Mouse (Mus musculus) heart, adult 11 months (tissue): ENCODE data around the gene Olfr214.
"Not testable (repeated sequence)": the region's sequence is repeated elsewhere in the genome, so short reads cannot be mapped to it uniquely, and the experiment has no call there.

Experiments
- DNase-seq: peaks from one replicate; pipeline ENCODE4 v3.0.0; 2022

Olfr214 gene

DNA sequence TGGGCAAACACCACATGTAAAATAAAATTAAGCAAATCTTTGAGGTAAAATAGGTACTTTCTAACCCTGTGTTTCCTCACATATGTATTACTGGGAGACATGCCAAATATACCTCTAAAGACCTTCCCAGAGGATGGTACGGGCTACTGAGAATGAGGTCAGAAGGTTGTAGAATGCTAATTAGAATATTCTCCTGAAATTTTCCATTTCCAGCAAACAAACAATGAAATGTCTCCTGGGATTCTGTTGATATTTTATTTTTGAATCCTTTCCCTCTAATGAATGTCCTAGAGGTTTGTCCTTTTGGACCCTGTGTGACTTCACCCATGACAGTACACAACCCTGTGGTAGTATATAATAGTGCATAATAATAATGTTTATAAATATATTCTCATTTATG is at the start of gene Olfr214:
Gene Olfr214, plus strand, starts transcription at position 301 of the 400 bp plus-strand sequence.
- no peak for DNase-seq

DNA sequence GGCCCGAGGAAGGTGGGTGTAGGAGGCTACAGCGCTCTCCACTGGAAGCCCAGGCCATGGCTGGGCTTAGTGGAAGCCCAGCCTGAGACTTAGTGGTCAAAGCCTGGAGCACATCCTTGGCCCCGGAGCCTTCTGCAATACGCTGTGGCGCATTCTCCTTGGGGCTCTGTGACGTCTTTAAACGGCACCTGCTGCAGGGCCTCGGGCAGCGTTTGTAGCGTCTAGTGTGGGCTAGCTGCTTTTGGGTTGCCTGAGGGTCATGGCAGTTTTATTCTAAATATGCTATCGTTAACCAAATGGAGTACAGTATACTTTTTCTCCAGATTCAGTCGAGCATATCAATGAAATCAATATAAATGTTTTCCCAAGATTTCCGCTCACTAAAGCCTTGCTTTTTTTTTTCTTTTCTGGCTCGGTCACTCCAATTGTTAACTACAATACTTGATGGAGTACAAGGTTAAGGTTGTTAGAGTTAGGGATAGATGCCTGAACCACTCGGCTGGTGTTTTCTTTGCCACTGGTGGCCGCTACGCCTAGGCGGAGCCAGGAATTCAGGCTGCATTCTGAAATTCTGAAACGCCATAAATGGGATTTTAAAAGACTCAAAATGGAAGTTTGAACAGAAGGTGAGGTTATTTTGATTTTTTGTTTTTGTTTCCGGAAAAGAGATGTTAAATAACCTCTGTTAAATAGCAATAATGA is 47.6 kb upstream of the Olfr214 start, which contains the start of gene Olfr212:
Gene Olfr212, plus strand, starts transcription at position 215 of the 702 bp plus-strand sequence.
- DNase-seq, result not testable (repeated sequence)

DNA sequence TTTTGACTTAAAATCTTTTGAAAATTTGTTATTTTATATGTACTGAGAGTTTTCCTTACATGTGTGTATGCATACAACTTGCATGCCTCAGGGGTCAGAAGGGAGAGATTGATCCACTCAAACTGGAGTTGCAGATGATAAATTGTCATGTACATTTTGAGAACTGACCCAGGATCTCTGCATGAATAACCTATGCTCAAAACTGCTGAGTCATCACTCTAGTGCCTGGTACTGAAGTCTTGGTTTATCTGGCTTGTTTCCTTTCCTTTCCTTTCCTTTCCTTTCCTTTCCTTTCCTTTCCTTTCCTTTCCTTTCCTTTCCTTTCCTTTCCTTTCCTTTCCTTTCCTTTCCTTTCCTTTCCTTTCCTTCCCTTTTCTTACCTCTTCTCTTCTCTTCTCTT is 39.2 kb upstream of the Olfr214 start:
- DNase-seq, result no peak

DNA sequence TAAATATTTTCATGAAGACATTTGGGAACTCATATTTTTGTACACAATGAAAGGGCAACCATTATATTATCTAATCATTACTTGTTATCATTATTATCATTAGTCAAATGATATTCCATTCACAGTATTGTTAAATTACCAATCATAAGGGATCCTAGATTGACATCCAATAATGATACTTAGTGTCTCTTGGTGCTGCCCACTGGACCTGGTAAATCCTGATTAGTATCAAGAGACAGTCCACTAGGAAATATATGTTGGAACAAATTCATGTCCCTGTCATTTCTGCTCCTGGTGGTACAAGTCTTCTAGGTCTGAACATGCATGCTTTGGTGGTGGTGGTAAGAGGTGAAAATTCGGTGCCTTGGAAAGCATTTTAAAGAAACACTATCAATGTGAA is 15.9 kb upstream of the Olfr214 start, which contains the start of gene Olfr213:
Gene Olfr213, plus strand, starts transcription at position 301 of the 400 bp plus-strand sequence.
- DNase-seq, result no peak

DNA sequence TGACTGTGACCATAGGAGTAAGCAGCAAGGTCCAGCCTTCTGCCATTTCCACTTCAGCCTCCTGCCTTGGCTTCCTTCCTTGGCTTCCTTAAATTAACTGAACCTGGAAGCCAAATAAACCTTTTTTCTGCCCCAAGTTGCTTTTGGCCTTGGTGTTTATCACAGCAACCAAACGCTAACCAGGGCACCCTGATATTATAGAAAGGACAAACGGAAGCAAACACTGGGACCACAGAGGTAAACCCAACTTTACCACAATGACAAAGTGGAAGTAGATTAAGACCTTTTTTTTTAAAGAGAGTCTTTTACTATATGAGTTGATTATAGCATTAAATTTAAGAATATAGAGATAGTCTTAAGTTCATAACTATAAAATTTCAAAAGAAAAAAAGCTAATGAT is 11.5 kb upstream of the Olfr214 start:
- DNase-seq, result no peak

DNA sequence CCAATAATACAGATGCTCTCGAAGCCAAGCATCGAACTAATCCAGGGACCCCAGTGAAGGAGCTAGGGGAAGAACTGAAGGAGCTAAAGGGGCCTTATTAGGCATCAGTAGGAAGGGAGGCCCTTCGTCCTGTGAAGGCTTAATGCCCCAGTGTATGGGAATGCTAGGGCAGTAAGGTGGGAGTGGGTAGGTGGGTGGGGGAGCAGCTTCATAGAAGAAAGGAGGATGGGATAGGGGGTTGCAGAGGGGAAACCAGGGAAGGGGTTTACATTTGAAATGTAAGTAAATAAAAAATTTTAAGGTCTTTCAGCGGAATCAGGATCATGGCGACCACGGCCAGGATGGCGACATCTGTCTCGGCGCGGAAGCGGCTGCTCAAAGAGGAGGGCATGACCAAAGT is 3.2 kb upstream of the Olfr214 start, which contains the start of gene Gm5580:
Gene Gm5580, plus strand, starts transcription at position 301 of the 400 bp plus-strand sequence.
- DNase-seq, result not testable (repeated sequence)

DNA sequence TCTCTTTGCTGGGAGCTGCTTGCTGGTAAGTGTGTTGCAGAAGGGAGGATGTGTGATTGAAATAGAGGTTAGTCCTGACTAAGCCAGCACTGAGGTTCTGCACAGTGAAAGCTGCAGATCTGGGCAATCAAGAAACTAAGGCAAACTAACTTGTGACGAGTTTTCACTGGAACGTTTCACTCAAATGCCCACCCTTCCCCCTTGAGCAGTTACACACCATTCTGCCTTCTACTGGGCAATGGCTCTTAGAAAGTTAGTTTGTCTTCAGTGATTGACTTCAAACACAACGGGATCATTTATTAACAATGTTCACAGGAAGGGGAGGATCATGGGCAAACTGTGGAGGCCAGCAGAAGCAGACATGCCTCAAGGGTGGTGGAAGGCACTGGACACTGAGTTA is 917 bp downstream of the Olfr214 start:
- no peak for DNase-seq

DNA sequence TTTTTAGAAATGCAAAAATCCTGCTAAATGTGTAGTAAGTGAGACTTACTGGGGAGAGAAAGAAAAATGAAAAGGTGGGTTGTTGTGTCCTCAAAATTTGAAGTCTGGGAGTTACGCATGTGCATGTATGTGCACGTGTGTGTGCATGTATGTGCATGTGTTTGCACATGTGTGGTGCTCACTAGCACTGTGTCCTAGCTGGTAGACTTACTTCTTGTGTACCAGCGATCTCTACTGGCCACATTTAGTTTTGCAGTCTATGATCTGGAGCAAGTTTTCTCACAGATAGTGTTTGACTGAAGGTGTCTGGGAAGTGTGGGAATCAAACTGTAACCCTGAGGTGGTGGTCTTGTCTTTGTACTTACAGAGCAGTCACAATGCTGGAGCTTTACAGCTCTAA is 15.8 kb downstream of the Olfr214 start:
- DNase-seq, result peak; percentile 80

DNA sequence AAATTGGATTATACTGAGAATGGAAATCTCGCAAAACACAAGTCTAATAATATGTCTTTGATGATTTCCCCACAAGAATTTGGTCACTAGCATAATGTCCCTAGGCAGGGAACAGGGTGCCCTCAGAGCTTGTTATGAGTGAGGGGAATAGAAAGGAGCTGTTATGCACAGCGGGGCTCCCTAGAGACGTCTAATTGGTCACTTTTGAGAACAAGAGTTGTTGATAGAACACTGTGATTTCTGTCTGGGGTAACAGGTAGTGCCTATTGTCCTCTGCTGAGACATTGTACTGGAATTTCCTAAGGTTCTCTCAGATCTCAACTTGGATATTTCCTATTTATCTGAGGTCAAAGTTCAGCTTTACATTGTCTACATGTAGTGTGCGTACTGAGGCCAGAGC is 30.1 kb downstream of the Olfr214 start, which contains the start of gene Olfr215:
Gene Olfr215, minus strand, starts transcription at position 101 of the 400 bp plus-strand sequence.
- DNase-seq, result peak; percentile 19

DNA sequence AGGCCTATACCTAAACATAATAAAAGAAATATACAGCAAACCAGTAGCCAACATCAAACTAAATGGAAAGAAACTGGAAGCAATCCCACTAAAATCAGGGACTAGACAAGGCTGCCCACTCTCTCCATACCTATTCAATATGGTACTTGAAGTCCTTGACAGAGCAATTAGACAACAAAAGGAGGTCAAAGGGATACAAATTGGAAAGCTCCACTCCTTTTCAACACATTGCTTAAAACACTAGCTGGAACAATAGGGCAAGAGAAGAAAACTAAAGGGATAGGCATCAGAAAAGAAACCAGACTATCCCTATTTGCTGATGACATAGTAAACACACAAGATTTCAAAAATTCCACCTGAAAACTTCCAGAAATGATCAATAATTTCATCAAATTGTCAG is 46.9 kb downstream of the Olfr214 start:
- DNase-seq, result not testable (repeated sequence)

DNA sequence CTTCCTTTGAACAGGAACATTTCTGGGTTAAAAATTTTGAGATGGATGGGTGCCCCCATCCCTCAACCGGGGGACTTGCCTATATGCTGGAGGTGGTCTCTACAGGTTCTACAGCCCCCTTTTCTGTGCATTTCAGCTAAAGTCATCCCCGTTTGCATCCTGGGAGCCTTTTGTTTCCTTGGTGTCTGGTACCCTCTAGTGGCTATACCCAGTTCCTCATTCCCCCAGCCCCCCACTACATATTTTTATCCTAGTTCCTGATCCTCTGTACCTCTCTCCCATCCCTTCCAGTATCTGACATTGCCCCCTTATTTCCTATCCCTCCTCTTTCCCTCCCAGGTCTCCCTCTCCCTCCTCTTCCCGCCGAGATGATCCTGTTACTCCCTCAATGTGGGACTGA is 53.2 kb downstream of the Olfr214 start:
- no peak for DNase-seq
